Mouse (Mus musculus): ENCODE measurements around the gene Ttk. TPM values are rescaled to one million over a fixed set of nuclear protein-coding genes. Genes with fewer than 3 reads are reported as not detected.
A peak's percentile ranks its signal among the peaks of the same experiment; 100 is the strongest.

Gene Ttk
- total and polyA plus RNA-seq, 3 experiments = 19.9 to 37.2 (median 26.6) TPM

DNA sequence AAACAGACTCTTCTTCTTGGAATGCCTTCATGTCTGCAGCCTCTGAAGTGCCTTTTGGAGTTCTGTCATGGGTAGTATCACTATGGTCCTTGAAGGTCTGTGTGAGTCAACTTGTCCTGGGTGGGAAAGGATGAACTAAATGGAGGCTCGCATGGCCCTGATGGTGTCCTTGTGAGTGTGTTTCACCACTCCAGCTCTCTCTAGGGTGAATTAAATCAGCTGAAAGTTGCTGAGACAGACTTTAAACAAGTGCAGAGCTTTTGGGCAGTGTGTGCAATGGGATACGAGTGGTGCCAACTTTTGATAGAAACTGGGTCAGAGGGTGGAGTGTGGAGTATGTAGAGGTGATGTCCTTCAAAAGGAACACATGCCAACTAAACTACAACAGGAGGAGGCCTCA lies 13.5 kb upstream of the Ttk start:
- dilution Hi-C loops (cut with MboI; ENCODE audit: extremely low pct_ligation_motif_present, extremely low pct_unique_long_range_greater_than_20kb, low sequenced_read_pairs) (no loop called here), in situ Hi-C loops (cut with MboI; ENCODE audit: low pct_ligation_motif_present, low pct_unique_long_range_greater_than_20kb, low sequenced_read_pairs) (no loop called here)
- no peak overlapping the region for H3K4me3 ChIP-seq (replicated peaks in 1 of 3; ENCODE audit: low read depth in 2 of 3, low read length in 2 of 3, poor library complexity in 1 of 3)
- H3K27ac ChIP-seq (ENCODE audit: insufficient read depth, low read depth) = no peak overlapping the region
- peaks cover 6 to 8% of the 10 kb centered on the region in 2 experiments for H3K4me1 ChIP-seq (ENCODE audit: control insufficient read depth in 1 of 2, insufficient read depth in 2 of 2)
- no peak for DNase-seq (ENCODE audit: extremely low read depth)
- no peaks in the 10 kb centered on the region for H3K36me3 ChIP-seq (replicated peaks in 1 of 2; ENCODE audit: control insufficient read depth in 1 of 2, insufficient read depth in 1 of 2, low read length in 1 of 2)
- H3K9ac ChIP-seq (ENCODE audit: insufficient read depth, low read depth) = no peak overlapping the region
- TF ChIP-seq CTCF (conservative IDR thresholded peaks at IDR 0.05 in 1 of 2, IDR thresholded peaks at IDR 0.05 in 1 of 2; ENCODE audit: low read depth in 2 of 2, low read length in 2 of 2) (no peak), MXI1 (IDR thresholded peaks at IDR 0.05; ENCODE audit: low read depth, low read length) (no peak), ZMIZ1 (IDR thresholded peaks at IDR 0.05; ENCODE audit: low read depth, low read length) (no peak), POLR2A (IDR thresholded peaks at IDR 0.05; ENCODE audit: low read depth, low read length) (no peak), USF1 (IDR thresholded peaks at IDR 0.05; ENCODE audit: low read depth, low read length) (no peak), RAD21 (IDR thresholded peaks at IDR 0.05; ENCODE audit: low read depth, low read length) (no peak), MAFK (IDR thresholded peaks at IDR 0.05; ENCODE audit: insufficient replicate concordance, low read length) (no peak), MAZ (IDR thresholded peaks at IDR 0.05; ENCODE audit: low read depth, low read length) (no peak), ZC3H11A (IDR thresholded peaks at IDR 0.05; ENCODE audit: low read depth, low read length) (no peak), JUN (IDR thresholded peaks at IDR 0.05; ENCODE audit: insufficient read depth, low read depth, low read length) (no peak), RCOR1 (conservative IDR thresholded peaks at IDR 0.05; ENCODE audit: low read depth, low read length) (no peak)
- no peaks in the 10 kb centered on the region for H3K9me3 ChIP-seq (replicated peaks; ENCODE audit: low read length)
- H3K27me3 ChIP-seq (replicated peaks) = no peaks in the 10 kb centered on the region
- no peak overlapping the region for H3K4me2 ChIP-seq (ENCODE audit: insufficient read depth, low read depth, poor library complexity, severe bottlenecking)
- no peaks in the 10 kb centered on the region for H3K79me2 ChIP-seq (replicated peaks; ENCODE audit: control insufficient read depth, extremely low read depth, insufficient read depth, poor library complexity, severe bottlenecking)

DNA sequence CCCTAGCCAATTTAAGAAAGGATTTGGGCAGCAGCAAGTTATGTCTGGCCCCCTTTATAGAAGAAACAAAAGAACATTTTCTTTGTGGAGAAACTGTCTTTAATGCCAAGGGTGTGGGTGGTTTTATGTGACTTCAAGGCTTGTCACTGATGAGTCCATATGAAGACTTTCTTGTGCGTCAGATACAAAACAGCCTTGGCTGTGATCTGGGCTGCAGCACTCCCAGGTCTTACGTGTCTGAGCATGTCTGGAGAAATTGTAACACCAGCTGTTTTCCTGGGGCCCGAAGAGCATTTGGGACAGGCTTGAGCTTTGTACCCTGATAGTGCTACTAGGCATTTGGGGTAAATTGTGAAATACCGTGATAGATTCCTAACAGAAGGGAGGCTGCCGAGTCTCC lies 11.6 kb upstream of the Ttk start:
- DNase-seq (ENCODE audit: extremely low read depth) = no peak
- dilution Hi-C loops (cut with MboI; ENCODE audit: extremely low pct_ligation_motif_present, extremely low pct_unique_long_range_greater_than_20kb, low sequenced_read_pairs) (no loop called here), in situ Hi-C loops (cut with MboI; ENCODE audit: low pct_ligation_motif_present, low pct_unique_long_range_greater_than_20kb, low sequenced_read_pairs) (no loop called here)
- TF ChIP-seq SIN3A (IDR thresholded peaks at IDR 0.05; ENCODE audit: low read length) (no peak), UBTF (IDR thresholded peaks at IDR 0.05; ENCODE audit: low read depth, low read length) (no peak), MEF2A (IDR thresholded peaks at IDR 0.05; ENCODE audit: borderline replicate concordance, low read depth, low read length) (no peak), CHD1 (IDR thresholded peaks at IDR 0.05; ENCODE audit: low read depth, low read length) (no peak), JUND (conservative IDR thresholded peaks at IDR 0.05; ENCODE audit: low read depth, low read length) (no peak), TBP (conservative IDR thresholded peaks at IDR 0.05; ENCODE audit: low read depth, low read length) (no peak), HCFC1 (IDR thresholded peaks at IDR 0.05; ENCODE audit: low read depth, low read length) (no peak), ZC3H11A (IDR thresholded peaks at IDR 0.05; ENCODE audit: low read depth, low read length) (no peak), CTCF (conservative IDR thresholded peaks at IDR 0.05 in 1 of 2, IDR thresholded peaks at IDR 0.05 in 1 of 2; ENCODE audit: low read depth in 2 of 2, low read length in 2 of 2) (no peak), IRF4 (IDR thresholded peaks at IDR 0.05; ENCODE audit: low read depth, low read length) (no peak), PAX5 (IDR thresholded peaks at IDR 0.05; ENCODE audit: low read length) (no peak), USF1 (IDR thresholded peaks at IDR 0.05; ENCODE audit: low read depth, low read length) (no peak), TCF12 (IDR thresholded peaks at IDR 0.05; ENCODE audit: low read depth, low read length) (no peak), MAZ (IDR thresholded peaks at IDR 0.05; ENCODE audit: low read depth, low read length) (no peak), POLR2AphosphoS2 (IDR thresholded peaks at IDR 0.05; ENCODE audit: low read depth, low read length) (no peak)
- Histone ChIP-seq H3K27me3 (replicated peaks) (no peaks in the 10 kb centered on the region), H3K9me3 (replicated peaks; ENCODE audit: low read length) (no peaks in the 10 kb centered on the region), H3K4me3 (replicated peaks in 1 of 3; ENCODE audit: low read depth in 2 of 3, low read length in 2 of 3, poor library complexity in 1 of 3) (no peak overlapping the region), H3K36me3 (replicated peaks in 1 of 2; ENCODE audit: control insufficient read depth in 1 of 2, insufficient read depth in 1 of 2, low read length in 1 of 2) (no peaks in the 10 kb centered on the region), H3K4me1 (ENCODE audit: control insufficient read depth in 1 of 2, insufficient read depth in 2 of 2) (peaks cover 6 to 8% of the 10 kb centered on the region in 2 experiments), H3K27ac (ENCODE audit: insufficient read depth, low read depth) (no peak overlapping the region), H3K9ac (ENCODE audit: insufficient read depth, low read depth) (no peak overlapping the region), H3K4me2 (ENCODE audit: insufficient read depth, low read depth, poor library complexity, severe bottlenecking) (peak overlapping the region; percentile 27; the same call in 1 of the 2 replicates), H3K79me2 (replicated peaks; ENCODE audit: control insufficient read depth, extremely low read depth, insufficient read depth, poor library complexity, severe bottlenecking) (no peaks in the 10 kb centered on the region)

Measured in CH12.LX (cell line).